Mouse (Mus musculus) small intestine, adult 2 months (tissue): ENCODE measurements around the gene Tlr3.

ENCODE experiments used
- CTCF ChIP-seq: fragments of 200-500 bp; IDR thresholded peaks from 2 replicates; pipeline ENCODE4 v1.5.1; 2012; ENCODE audit warnings: low read depth, mild to moderate bottlenecking, control low read depth, inconsistent platforms, low read length, moderate library complexity, mixed read lengths; ENCODE audit not compliant: insufficient replicate concordance, insufficient read length; ENCODE audit errors: extremely low read depth
- POLR2A ChIP-seq: fragments of 200-500 bp; IDR thresholded peaks from 2 replicates; pipeline ENCODE4 v1.6.1; 2012; ENCODE audit warnings: low read depth, mild to moderate bottlenecking, control low read depth, inconsistent platforms, low read length, moderate library complexity

DNA sequence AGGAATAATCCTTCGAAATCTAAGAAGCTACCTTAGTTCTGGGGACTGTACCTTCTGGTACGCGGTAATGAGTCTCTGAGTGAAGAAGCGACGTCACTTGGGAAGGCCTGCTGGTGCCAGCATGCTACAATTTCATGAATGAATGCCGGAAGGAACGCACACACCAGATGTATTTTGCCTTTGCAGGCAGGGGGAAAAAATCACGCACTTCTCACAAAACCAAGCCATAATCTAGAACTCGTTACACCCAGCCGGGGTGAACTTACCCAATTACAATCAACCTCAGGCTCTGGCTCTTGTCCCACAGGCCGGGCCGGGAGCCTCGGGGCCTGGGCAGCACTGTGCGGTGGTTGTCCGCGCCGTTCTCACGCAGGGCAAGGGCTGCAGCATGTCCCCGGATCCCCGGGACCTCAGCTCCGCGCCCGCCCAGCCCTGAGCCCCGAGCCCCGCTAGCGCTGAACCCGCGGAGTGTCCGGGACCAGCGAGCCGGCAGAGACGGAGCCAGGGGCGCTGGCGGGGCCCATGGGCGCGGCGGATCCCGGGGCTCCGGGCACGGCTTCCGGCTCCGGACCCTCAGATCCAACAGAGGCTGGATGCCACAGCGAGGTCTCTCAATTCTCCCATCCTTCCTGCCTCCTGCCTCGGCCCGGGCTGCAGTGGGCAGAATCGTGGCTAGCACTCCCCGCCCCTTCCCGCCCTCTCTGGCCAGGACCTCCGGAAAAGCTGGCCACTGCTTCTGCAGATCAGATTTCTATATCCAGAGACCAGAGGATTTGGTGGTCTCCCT, 52.6 kb downstream of the Tlr3 start:
- TF ChIP-seq CTCF (no peak), POLR2A (no peak)
